Mouse (Mus musculus): ENCODE results near the gene Ext2. TPM values are rescaled to one million over a fixed set of nuclear protein-coding genes. Genes with fewer than 3 reads are reported as not detected.

The Ext2 gene
- total RNA-seq, 2 experiments from 2014 or later = 39.6 to 41.5 TPM

- H3K4me3 ChIP-seq = peak overlapping the region; percentile 61
- no peak for DNase-seq
- H3K27ac ChIP-seq = no peak overlapping the region
- intact Hi-C loops (cut with DNase I) = no loop called here
- TF ChIP-seq CTCF (IDR thresholded peaks at IDR 0.05) = no peak
Observed at GRCm38 (mm10) chr2:93645626-93646320, 176.6 kb downstream of the Ext2 start.

- DNase-seq = no peak
- intact Hi-C loops (cut with DNase I) = no loop called here
- TF ChIP-seq CTCF (IDR thresholded peaks at IDR 0.05) = no peak
- Histone ChIP-seq H3K27ac (no peak overlapping the region), H3K4me3 (no peak overlapping the region)
Observed at GRCm38 (mm10) chr2:93645197-93645596, 177.2 kb downstream of the Ext2 start.

GRCm38 (mm10) chr2:93644731-93645130, 177.6 kb downstream of the Ext2 start:
- TF ChIP-seq CTCF (IDR thresholded peaks at IDR 0.05) = no peak
- Histone ChIP-seq H3K27ac (no peak overlapping the region), H3K4me3 (no peak overlapping the region)
- intact Hi-C loops (cut with DNase I) = no loop called here
- no peak for DNase-seq

- no peak for DNase-seq
- intact Hi-C loops (cut with DNase I) = no loop called here
- TF ChIP-seq CTCF (IDR thresholded peaks at IDR 0.05) = no peak
- Histone ChIP-seq H3K4me3 (no peak overlapping the region), H3K27ac (no peak overlapping the region)
Observed at GRCm38 (mm10) chr2:93644234-93644633, 178.1 kb downstream of the Ext2 start.

- no peak for TF ChIP-seq CTCF (IDR thresholded peaks at IDR 0.05)
- Histone ChIP-seq H3K27ac (no peak overlapping the region), H3K4me3 (peak overlapping the region; percentile 73)
- DNase-seq = no peak
- intact Hi-C loops (cut with DNase I) = no loop called here
Observed at GRCm38 (mm10) chr2:93643403-93643780, 179.0 kb downstream of the Ext2 start.

GRCm38 (mm10) chr2:93634609-93635008, 187.8 kb downstream of the Ext2 start:
- intact Hi-C loops (cut with DNase I) = no loop called here
- Histone ChIP-seq H3K4me3 (no peak overlapping the region), H3K27ac (no peak overlapping the region)
- DNase-seq = no peak
- TF ChIP-seq CTCF (IDR thresholded peaks at IDR 0.05) = no peak

- Histone ChIP-seq H3K4me3 (no peak overlapping the region), H3K27ac (no peak overlapping the region)
- TF ChIP-seq CTCF (IDR thresholded peaks at IDR 0.05) = no peak
- intact Hi-C loops (cut with DNase I) = no loop called here
- no peak for DNase-seq
Observed at GRCm38 (mm10) chr2:93624665-93625408, 197.5 kb downstream of the Ext2 start.

GRCm38 (mm10) chr2:93619208-93619849, 203.0 kb downstream of the Ext2 start:
- intact Hi-C loops (cut with DNase I) = no loop called here
- H3K27ac ChIP-seq = peak overlapping the region; percentile 54
- no peak for TF ChIP-seq CTCF (IDR thresholded peaks at IDR 0.05)
- DNase-seq = peak; percentile 85
- H3K4me3 ChIP-seq = no peak overlapping the region

- no peak for DNase-seq
- intact Hi-C loops (cut with DNase I) = no loop called here
- Histone ChIP-seq H3K27ac (no peak overlapping the region), H3K4me3 (no peak overlapping the region)
- no peak for TF ChIP-seq CTCF (IDR thresholded peaks at IDR 0.05)
Observed at GRCm38 (mm10) chr2:93618447-93619199, 203.7 kb downstream of the Ext2 start.

GRCm38 (mm10) chr2:93615845-93616689, 206.3 kb downstream of the Ext2 start:
- no peak overlapping the region for H3K27ac ChIP-seq
- TF ChIP-seq CTCF (IDR thresholded peaks at IDR 0.05) = no peak
- intact Hi-C loops (cut with DNase I) = no loop called here
- DNase-seq = no peak
- H3K4me3 ChIP-seq = no peak overlapping the region

GRCm38 (mm10) chr2:93613020-93613419, 209.3 kb downstream of the Ext2 start:
- intact Hi-C loops (cut with DNase I) = no loop called here
- Histone ChIP-seq H3K27ac (no peak overlapping the region), H3K4me3 (no peak overlapping the region)
- TF ChIP-seq CTCF (IDR thresholded peaks at IDR 0.05) = no peak
- no peak for DNase-seq

Other genes starting within 250 kb of the Ext2 start
- gene Alx4, start 180.2 kb downstream of the Ext2 start, total RNA-seq (2021) = under 1 TPM; 0.08 to 0.67 TPM
- 1 to 10 TPM; 1.7 to 2.2 TPM for gene Accs, start 27.4 kb upstream of the Ext2 start, total RNA-seq (2021)
- not detected for gene Accsl, start 46.6 kb upstream of the Ext2 start, total RNA-seq (2021)
- 1 to 10 TPM; 4.1 to 6.1 TPM for gene Gm13889, start 134.6 kb upstream of the Ext2 start, total RNA-seq (2021)
- gene Gm27027, start 173.8 kb upstream of the Ext2 start, total RNA-seq (2021) = not detected
- gene Alkbh3, start 188.2 kb upstream of the Ext2 start, total RNA-seq (2021) = 10 to 100 TPM; 54.8 to 55.7 TPM

Measured in gastrocnemius, adult 2 months (tissue).